Mouse (Mus musculus): ENCODE measurements around the gene Nek3. TPM values are rescaled to one million over a fixed set of nuclear protein-coding genes. Genes with fewer than 3 reads are reported as not detected.
A peak's percentile ranks its signal among the peaks of the same experiment; 100 is the strongest.

Gene Nek3
- polyA plus RNA-seq, 1 experiment from 2014 or later: 4.7 TPM

- no peak overlapping the region for H3K27ac ChIP-seq (ENCODE audit: poor library complexity, severe bottlenecking)
- H3K4me2 ChIP-seq: no peak overlapping the region
- 96% methylated on average over 7 of the region's 7 CpGs for WGBS
- peaks cover 5% of the 10 kb centered on the region for H3K9me3 ChIP-seq (replicated peaks)
- H3K9ac ChIP-seq: no peak overlapping the region
- H3K36me3 ChIP-seq: peaks cover 50% of the 10 kb centered on the region
- H3K27me3 ChIP-seq (replicated peaks): no peaks in the 10 kb centered on the region
- no peak for ATAC-seq (ENCODE audit: insufficient number of reproducible peaks, low FRiP score)
- no peak overlapping the region for H3K4me3 ChIP-seq
- peaks cover 8% of the 10 kb centered on the region; the same call in 1 of the 2 replicates for H3K4me1 ChIP-seq (replicated peaks)
Observed at GRCm38 (mm10) chr8:22175966-22176365, 9.7 kb upstream of the Nek3 start.

- Histone ChIP-seq H3K36me3 (peaks cover 40% of the 10 kb centered on the region), H3K9ac (no peak overlapping the region), H3K4me1 (replicated peaks) (peaks cover 9% of the 10 kb centered on the region), H3K4me2 (no peak overlapping the region), H3K27ac (ENCODE audit: poor library complexity, severe bottlenecking) (no peak overlapping the region), H3K9me3 (replicated peaks) (no peaks in the 10 kb centered on the region), H3K4me3 (no peak overlapping the region), H3K27me3 (replicated peaks) (no peaks in the 10 kb centered on the region)
- WGBS: 93% methylated on average over 5 of the region's 5 CpGs
- no peak for ATAC-seq (ENCODE audit: insufficient number of reproducible peaks, low FRiP score)
Observed at GRCm38 (mm10) chr8:22169167-22169566, 2.9 kb upstream of the Nek3 start.

DNA sequence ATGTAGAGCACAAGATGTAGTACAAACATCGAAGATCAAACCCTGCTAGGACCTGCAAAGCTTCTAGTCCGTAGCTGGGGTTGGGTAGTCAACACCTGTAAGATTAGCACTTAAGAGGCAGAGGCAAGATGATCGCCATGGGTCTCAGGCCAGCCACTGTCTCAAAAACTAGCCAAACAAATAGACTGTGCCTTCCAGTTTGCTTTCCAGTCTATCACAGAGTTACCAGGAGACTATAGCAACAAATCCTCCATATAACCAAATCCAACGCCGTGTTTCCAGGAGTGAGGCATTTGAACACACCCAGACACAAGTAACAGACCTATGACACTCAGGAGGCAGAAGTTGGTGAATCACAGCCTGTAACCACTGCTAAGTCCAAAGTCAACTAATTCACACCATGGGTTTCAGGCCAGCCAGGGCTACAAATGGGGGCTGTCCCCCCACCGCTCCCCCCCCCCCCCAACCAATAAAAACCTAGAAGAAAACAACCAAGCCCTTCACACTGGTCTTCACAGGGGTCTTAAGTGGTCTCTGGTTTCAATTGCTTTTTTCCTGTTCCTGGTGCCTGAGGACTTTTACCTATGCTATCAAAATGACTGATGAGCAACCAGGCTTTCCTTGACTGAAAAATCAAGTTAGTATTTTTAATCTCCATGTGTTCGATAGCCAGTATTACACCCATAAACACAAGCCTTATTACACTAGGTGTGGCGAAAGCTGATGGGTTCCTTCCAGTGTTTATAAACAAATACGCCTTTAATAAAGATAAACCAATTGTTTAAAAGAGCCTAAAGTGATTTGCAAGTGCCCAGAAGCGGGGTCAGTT is 770 bp downstream of the Nek3 start:
- Histone ChIP-seq H3K27ac (ENCODE audit: poor library complexity, severe bottlenecking) (0 out of 2 replicates have a peak overlapping the region, but pooled peaks have one; percentile 51), H3K4me3 (peak overlapping the region; percentile 73), H3K36me3 (peaks cover 23% of the 10 kb centered on the region), H3K9ac (peak overlapping the region; percentile 70), H3K27me3 (replicated peaks) (no peaks in the 10 kb centered on the region), H3K4me1 (replicated peaks) (peaks cover 9% of the 10 kb centered on the region), H3K9me3 (replicated peaks) (no peaks in the 10 kb centered on the region), H3K4me2 (peak overlapping the region; percentile 67)
- 48% methylated on average over 10 of the region's 10 CpGs for WGBS
- ATAC-seq (ENCODE audit: insufficient number of reproducible peaks, low FRiP score): peak; percentile 9; the same call in 1 of the 2 replicates

GRCm38 (mm10) chr8:22164431-22164830 is 1.8 kb downstream of the Nek3 start:
- H3K36me3 ChIP-seq: peaks cover 25% of the 10 kb centered on the region
- no peaks in the 10 kb centered on the region for H3K27me3 ChIP-seq (replicated peaks)
- no peak overlapping the region for H3K27ac ChIP-seq (ENCODE audit: poor library complexity, severe bottlenecking)
- no peak overlapping the region for H3K9ac ChIP-seq
- 81% methylated on average over 10 of the region's 10 CpGs for WGBS
- H3K9me3 ChIP-seq (replicated peaks): no peaks in the 10 kb centered on the region
- H3K4me3 ChIP-seq: no peak overlapping the region
- ATAC-seq (ENCODE audit: insufficient number of reproducible peaks, low FRiP score): no peak
- peaks cover 9% of the 10 kb centered on the region for H3K4me1 ChIP-seq (replicated peaks)
- H3K4me2 ChIP-seq: no peak overlapping the region

DNA sequence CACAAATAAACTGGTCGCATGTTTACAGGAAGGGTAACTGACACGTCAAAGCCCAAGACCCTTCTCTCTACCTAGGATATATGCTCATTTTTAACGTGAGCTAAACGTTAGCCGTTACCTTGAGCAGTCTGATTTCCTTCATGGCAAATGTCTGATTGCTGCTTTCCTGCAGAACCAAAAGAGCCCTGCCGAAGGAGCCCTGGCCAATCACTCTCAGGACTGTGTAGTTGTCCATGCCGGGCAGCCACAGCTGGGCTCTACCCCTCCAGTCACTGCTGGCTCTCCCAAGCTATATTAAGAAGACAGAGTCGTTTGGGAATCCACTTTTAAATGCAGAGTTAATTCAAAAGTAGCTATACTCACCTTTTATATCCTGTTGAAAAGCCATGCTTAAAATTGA is 4.0 kb downstream of the Nek3 start:
- peaks cover 9% of the 10 kb centered on the region for H3K4me1 ChIP-seq (replicated peaks)
- WGBS: 83% methylated on average over 8 of the region's 8 CpGs
- no peaks in the 10 kb centered on the region for H3K27me3 ChIP-seq (replicated peaks)
- H3K9ac ChIP-seq: no peak overlapping the region
- peaks cover 15% of the 10 kb centered on the region for H3K36me3 ChIP-seq
- H3K4me2 ChIP-seq: no peak overlapping the region
- no peak for ATAC-seq (ENCODE audit: insufficient number of reproducible peaks, low FRiP score)
- H3K4me3 ChIP-seq: no peak overlapping the region
- no peaks in the 10 kb centered on the region for H3K9me3 ChIP-seq (replicated peaks)
- no peak overlapping the region for H3K27ac ChIP-seq (ENCODE audit: poor library complexity, severe bottlenecking)

DNA sequence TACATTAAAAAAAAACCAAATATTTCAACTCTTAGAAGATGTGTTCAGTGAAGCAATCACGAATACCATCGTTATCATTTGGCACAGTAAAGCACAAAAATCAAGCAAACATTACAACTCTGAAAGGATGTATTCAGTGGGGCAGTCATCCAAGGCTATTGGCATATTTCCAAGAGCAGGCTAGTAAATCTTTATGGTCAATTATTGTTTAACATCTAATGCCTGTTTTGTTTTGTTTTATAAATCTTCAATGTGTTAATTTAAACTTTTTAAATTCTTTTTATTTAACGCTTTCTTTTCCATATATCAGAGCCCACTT is 15.9 kb downstream of the Nek3 start:
- 72% methylated on average over 3 of the region's 3 CpGs for WGBS
- no peaks in the 10 kb centered on the region for H3K27me3 ChIP-seq (replicated peaks)
- no peak overlapping the region for H3K4me3 ChIP-seq
- 0 out of 2 replicates have a peak, but pooled peaks cover 6% of the 10 kb centered on the region for H3K4me1 ChIP-seq (replicated peaks)
- no peak overlapping the region for H3K27ac ChIP-seq (ENCODE audit: poor library complexity, severe bottlenecking)
- H3K9me3 ChIP-seq (replicated peaks): 0 out of 2 replicates have a peak, but pooled peaks cover 2% of the 10 kb centered on the region
- ATAC-seq (ENCODE audit: insufficient number of reproducible peaks, low FRiP score): no peak
- peaks cover 18% of the 10 kb centered on the region for H3K36me3 ChIP-seq
- H3K9ac ChIP-seq: no peak overlapping the region
- H3K4me2 ChIP-seq: no peak overlapping the region

DNA sequence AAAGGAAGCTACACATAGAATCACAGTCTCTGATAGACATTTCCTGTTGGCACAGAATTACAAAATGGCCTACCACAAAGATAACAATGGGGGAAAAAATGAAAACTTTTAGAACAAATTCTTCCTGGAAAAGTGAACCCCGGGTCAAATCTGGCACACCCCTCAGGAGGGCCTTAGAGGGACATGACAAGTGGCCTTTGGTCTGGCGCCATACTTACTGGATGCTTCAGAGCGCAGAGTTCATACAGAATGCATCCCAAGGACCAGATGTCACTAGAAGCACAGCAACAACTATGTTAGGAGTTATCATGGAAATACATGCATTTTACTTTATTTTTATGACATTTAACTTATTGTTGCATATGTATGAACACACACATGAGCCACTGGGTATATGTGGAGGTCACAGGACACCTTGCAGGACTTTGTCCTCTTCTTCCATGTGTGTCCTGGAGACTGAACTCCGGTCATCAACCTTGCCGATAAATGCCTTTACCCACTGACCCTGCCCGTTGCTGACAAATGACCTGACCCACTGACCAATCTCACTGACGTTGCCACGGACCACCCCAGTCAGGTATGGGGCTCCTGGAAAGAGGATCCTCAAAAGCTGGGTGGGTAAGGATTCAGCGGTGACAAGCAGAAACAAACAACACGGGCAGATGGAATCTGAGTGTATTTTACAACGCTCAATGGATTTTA is 16.4 kb downstream of the Nek3 start:
- ATAC-seq (ENCODE audit: insufficient number of reproducible peaks, low FRiP score): no peak
- H3K4me2 ChIP-seq: no peak overlapping the region
- H3K9me3 ChIP-seq (replicated peaks): 0 out of 2 replicates have a peak, but pooled peaks cover 2% of the 10 kb centered on the region
- no peaks in the 10 kb centered on the region for H3K27me3 ChIP-seq (replicated peaks)
- H3K36me3 ChIP-seq: peaks cover 18% of the 10 kb centered on the region
- H3K27ac ChIP-seq (ENCODE audit: poor library complexity, severe bottlenecking): 0 out of 2 replicates have a peak overlapping the region, but pooled peaks have one; percentile 33
- WGBS: 85% methylated on average over 11 of the region's 11 CpGs
- no peak overlapping the region for H3K9ac ChIP-seq
- no peak overlapping the region for H3K4me3 ChIP-seq
- H3K4me1 ChIP-seq (replicated peaks): 0 out of 2 replicates have a peak, but pooled peaks cover 6% of the 10 kb centered on the region

DNA sequence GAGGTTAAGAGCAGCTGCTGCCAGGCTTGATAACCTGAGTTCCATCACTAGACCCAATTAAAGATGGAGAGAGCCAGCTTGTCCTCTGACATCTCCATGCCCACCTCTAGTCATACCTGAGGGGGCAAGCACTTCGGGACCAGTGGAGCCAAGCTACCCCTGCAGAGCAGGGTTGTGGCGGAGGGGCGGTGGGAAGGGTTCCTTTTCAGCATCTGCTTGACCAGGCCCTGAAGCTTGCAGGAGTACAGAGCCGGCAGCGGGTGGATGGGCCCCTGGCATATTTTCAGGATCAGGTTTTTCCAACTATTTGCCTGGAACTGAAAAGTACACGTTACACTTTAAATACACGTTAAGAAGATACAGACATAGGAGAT is 17.9 kb downstream of the Nek3 start:
- peaks cover 14% of the 10 kb centered on the region for H3K36me3 ChIP-seq
- no peak overlapping the region for H3K4me2 ChIP-seq
- H3K9ac ChIP-seq: no peak overlapping the region
- no peak overlapping the region for H3K4me3 ChIP-seq
- H3K4me1 ChIP-seq (replicated peaks): peaks cover 14% of the 10 kb centered on the region
- H3K9me3 ChIP-seq (replicated peaks): 0 out of 2 replicates have a peak, but pooled peaks cover 2% of the 10 kb centered on the region
- H3K27me3 ChIP-seq (replicated peaks): no peaks in the 10 kb centered on the region
- H3K27ac ChIP-seq (ENCODE audit: poor library complexity, severe bottlenecking): no peak overlapping the region
- no peak for ATAC-seq (ENCODE audit: insufficient number of reproducible peaks, low FRiP score)
- WGBS: 89% methylated on average over 7 of the region's 7 CpGs

GRCm38 (mm10) chr8:22147706-22148366 is 18.4 kb downstream of the Nek3 start:
- no peaks in the 10 kb centered on the region for H3K27me3 ChIP-seq (replicated peaks)
- H3K9me3 ChIP-seq (replicated peaks): 0 out of 2 replicates have a peak, but pooled peaks cover 2% of the 10 kb centered on the region
- no peak overlapping the region for H3K4me3 ChIP-seq
- peaks cover 14% of the 10 kb centered on the region for H3K4me1 ChIP-seq (replicated peaks)
- ATAC-seq (ENCODE audit: insufficient number of reproducible peaks, low FRiP score): no peak
- peaks cover 14% of the 10 kb centered on the region for H3K36me3 ChIP-seq
- no peak overlapping the region for H3K9ac ChIP-seq
- H3K4me2 ChIP-seq: no peak overlapping the region
- WGBS: 72% methylated on average over 9 of the region's 9 CpGs
- no peak overlapping the region for H3K27ac ChIP-seq (ENCODE audit: poor library complexity, severe bottlenecking)

- H3K9ac ChIP-seq: no peak overlapping the region
- H3K27ac ChIP-seq (ENCODE audit: poor library complexity, severe bottlenecking): no peak overlapping the region
- 0 out of 2 replicates have a peak, but pooled peaks cover under 1% of the 10 kb centered on the region for H3K9me3 ChIP-seq (replicated peaks)
- no peaks in the 10 kb centered on the region for H3K27me3 ChIP-seq (replicated peaks)
- no peak overlapping the region for H3K4me3 ChIP-seq
- no peak for ATAC-seq (ENCODE audit: insufficient number of reproducible peaks, low FRiP score)
- H3K4me1 ChIP-seq (replicated peaks): peaks cover 21% of the 10 kb centered on the region
- 68% methylated on average over 6 of the region's 6 CpGs for WGBS
- peaks cover 17% of the 10 kb centered on the region for H3K36me3 ChIP-seq
- no peak overlapping the region for H3K4me2 ChIP-seq
Observed at GRCm38 (mm10) chr8:22145831-22146230, 20.4 kb downstream of the Nek3 start.
